Mouse (Mus musculus): ENCODE results near the gene Slc47a1. TPM values are rescaled to one million over a fixed set of nuclear protein-coding genes. Genes with fewer than 3 reads are reported as not detected.

The Slc47a1 gene
- polyA plus RNA-seq, 1 experiment from 2014 or later, result 3.6 TPM

DNA sequence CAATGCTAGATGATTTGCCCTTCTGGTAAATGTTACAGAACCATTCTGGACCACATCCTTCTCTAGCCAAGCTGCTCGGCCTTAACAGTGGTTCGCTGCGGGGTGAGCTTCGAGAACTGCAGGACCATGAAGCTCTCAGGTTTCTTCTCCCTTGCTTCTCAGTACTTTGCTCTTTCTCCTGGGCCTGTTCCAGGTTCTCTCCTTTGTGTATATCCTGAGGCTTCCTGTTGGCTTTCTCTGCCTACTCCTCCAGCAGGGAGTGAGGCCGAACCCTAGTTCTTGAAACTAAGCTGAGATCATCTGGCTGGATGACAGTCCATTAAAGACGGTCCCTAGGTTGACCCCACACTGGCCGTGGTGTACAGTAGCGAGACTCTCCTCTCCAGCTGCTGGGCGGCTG, 21.5 kb downstream of the Slc47a1 start:
- no peaks in the 10 kb centered on the region; the same call in 1 of the 2 replicates for H3K27me3 ChIP-seq (ENCODE audit: control insufficient read depth, insufficient read depth, low read depth, low read length)
- H3K4me1 ChIP-seq (replicated peaks; ENCODE audit: control insufficient read depth, insufficient read depth, low read length), result peaks cover 8% of the 10 kb centered on the region; the same call in 1 of the 2 replicates
- WGBS, result 67% methylated on average over 9 of the region's 9 CpGs
- no peak for ATAC-seq (ENCODE audit: low read depth)
- H3K9me3 ChIP-seq (ENCODE audit: control insufficient read depth, low read length), result no peaks in the 10 kb centered on the region
- no peak overlapping the region for H3K27ac ChIP-seq (ENCODE audit: low read length)
- no peak overlapping the region for H3K9ac ChIP-seq (ENCODE audit: low read length)
- no peaks in the 10 kb centered on the region for H3K36me3 ChIP-seq (ENCODE audit: control insufficient read depth, insufficient read depth, low read length)
- H3K4me3 ChIP-seq (ENCODE audit: low read length), result no peak overlapping the region
- no peak overlapping the region for H3K4me2 ChIP-seq (ENCODE audit: low read depth, low read length)

DNA sequence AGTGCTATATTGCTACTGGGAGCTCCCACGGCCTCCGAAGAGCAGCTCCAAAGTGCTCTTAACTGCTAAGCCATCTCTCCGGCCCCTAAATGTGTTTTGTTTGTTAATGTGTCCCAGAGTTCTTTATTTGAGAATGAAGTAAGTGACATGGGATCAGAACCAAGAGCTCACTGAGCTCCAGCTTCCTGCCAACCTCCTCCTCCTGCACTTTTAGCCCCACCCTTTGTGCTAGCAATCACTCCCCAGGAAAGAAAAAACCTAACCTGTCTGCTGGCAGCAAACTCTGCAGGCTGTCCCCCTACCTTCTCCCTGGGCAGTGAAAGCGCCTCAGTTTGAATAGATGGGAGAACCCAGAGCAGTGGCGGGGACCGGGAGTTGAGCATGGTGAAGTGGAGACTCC, 22.0 kb downstream of the Slc47a1 start:
- no peaks in the 10 kb centered on the region for H3K36me3 ChIP-seq (ENCODE audit: control insufficient read depth, insufficient read depth, low read length)
- H3K9me3 ChIP-seq (ENCODE audit: control insufficient read depth, low read length), result no peaks in the 10 kb centered on the region
- H3K27me3 ChIP-seq (ENCODE audit: control insufficient read depth, insufficient read depth, low read depth, low read length), result no peaks in the 10 kb centered on the region; the same call in 1 of the 2 replicates
- no peak overlapping the region for H3K4me3 ChIP-seq (ENCODE audit: low read length)
- ATAC-seq (ENCODE audit: low read depth), result no peak
- 0 out of 2 replicates have a peak overlapping the region, but pooled peaks have one; percentile 10 for H3K27ac ChIP-seq (ENCODE audit: low read length)
- 50% methylated on average over 6 of the region's 6 CpGs for WGBS
- no peak overlapping the region for H3K9ac ChIP-seq (ENCODE audit: low read length)
- no peak overlapping the region for H3K4me2 ChIP-seq (ENCODE audit: low read depth, low read length)
- H3K4me1 ChIP-seq (replicated peaks; ENCODE audit: control insufficient read depth, insufficient read depth, low read length), result peaks cover 8% of the 10 kb centered on the region; the same call in 1 of the 2 replicates

DNA sequence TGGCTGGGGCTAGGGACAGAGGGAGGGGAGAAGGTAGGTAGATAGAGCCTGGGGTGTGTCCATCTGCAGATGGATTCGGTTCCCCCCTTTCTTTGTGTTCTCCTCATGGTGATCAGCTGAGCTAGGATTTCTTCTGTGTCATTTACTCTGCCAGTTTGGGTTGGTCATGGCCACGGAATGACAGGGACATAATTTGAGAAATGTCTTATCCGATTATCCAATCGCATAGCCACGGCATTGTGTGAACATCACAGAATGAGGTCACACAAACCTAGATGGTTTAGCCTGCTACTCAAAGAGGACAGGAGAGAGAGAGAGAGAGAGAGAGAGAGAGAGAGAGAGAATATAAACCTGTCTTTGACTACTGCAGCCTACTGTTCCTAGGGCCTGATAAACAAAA, 22.8 kb downstream of the Slc47a1 start:
- 80% methylated on average over 5 of the region's 5 CpGs for WGBS
- H3K27ac ChIP-seq (ENCODE audit: low read length), result no peak overlapping the region
- H3K9ac ChIP-seq (ENCODE audit: low read length), result no peak overlapping the region
- H3K36me3 ChIP-seq (ENCODE audit: control insufficient read depth, insufficient read depth, low read length), result no peaks in the 10 kb centered on the region
- H3K27me3 ChIP-seq (ENCODE audit: control insufficient read depth, insufficient read depth, low read depth, low read length), result no peaks in the 10 kb centered on the region; the same call in 1 of the 2 replicates
- no peak overlapping the region for H3K4me2 ChIP-seq (ENCODE audit: low read depth, low read length)
- no peaks in the 10 kb centered on the region for H3K9me3 ChIP-seq (ENCODE audit: control insufficient read depth, low read length)
- peaks cover 8% of the 10 kb centered on the region; the same call in 1 of the 2 replicates for H3K4me1 ChIP-seq (replicated peaks; ENCODE audit: control insufficient read depth, insufficient read depth, low read length)
- ATAC-seq (ENCODE audit: low read depth), result no peak
- no peak overlapping the region for H3K4me3 ChIP-seq (ENCODE audit: low read length)

DNA sequence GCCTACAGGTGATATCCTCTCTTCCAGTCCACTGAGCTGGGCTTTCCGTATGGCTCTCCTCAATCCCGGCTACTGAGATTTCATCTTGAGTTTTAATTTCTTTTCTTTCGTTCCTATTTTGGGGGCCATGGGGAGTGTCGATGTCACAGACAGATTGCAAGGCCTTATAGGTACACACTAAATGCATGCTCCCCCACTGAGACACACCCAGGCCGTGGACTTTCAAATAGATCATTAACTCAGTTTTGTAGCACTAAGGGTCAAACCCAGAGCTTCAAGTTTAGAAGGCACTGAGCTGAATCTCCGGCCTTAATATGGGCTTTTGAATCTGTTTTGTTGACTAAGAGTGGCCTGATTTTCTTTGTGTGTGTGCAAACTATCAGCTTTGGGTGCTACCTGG, 23.8 kb downstream of the Slc47a1 start:
- no peaks in the 10 kb centered on the region for H3K9me3 ChIP-seq (ENCODE audit: control insufficient read depth, low read length)
- H3K4me3 ChIP-seq (ENCODE audit: low read length), result no peak overlapping the region
- no peak overlapping the region for H3K4me2 ChIP-seq (ENCODE audit: low read depth, low read length)
- H3K9ac ChIP-seq (ENCODE audit: low read length), result no peak overlapping the region
- ATAC-seq (ENCODE audit: low read depth), result no peak
- peaks cover 8% of the 10 kb centered on the region; the same call in 1 of the 2 replicates for H3K4me1 ChIP-seq (replicated peaks; ENCODE audit: control insufficient read depth, insufficient read depth, low read length)
- no peaks in the 10 kb centered on the region; the same call in 1 of the 2 replicates for H3K27me3 ChIP-seq (ENCODE audit: control insufficient read depth, insufficient read depth, low read depth, low read length)
- no peaks in the 10 kb centered on the region for H3K36me3 ChIP-seq (ENCODE audit: control insufficient read depth, insufficient read depth, low read length)
- WGBS, result 72% methylated on average over 6 of the region's 6 CpGs
- no peak overlapping the region for H3K27ac ChIP-seq (ENCODE audit: low read length)

DNA sequence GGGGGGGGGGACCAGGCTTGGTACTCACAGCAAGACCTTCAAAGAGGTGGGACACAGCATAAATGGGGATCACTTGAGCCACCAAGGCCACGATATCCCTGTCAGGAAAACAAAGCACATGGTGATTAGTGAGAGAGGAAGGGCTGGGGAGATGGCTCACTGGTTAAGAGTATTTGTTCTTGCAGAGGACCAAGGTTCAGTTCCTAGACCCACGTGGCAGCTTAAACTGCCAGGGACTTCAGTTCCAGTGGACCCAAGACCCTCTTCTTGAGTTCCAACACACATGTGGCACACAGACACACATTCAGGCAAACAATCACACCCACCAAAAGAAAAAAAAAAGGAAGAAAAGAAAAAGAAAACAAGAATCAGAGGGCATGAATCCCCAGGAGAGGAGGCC, 25.1 kb downstream of the Slc47a1 start:
- Histone ChIP-seq H3K9ac (ENCODE audit: low read length) (no peak overlapping the region), H3K9me3 (ENCODE audit: control insufficient read depth, low read length) (no peaks in the 10 kb centered on the region), H3K27me3 (ENCODE audit: control insufficient read depth, insufficient read depth, low read depth, low read length) (peaks cover 4% of the 10 kb centered on the region; the same call in 1 of the 2 replicates), H3K36me3 (ENCODE audit: control insufficient read depth, insufficient read depth, low read length) (no peaks in the 10 kb centered on the region), H3K4me2 (ENCODE audit: low read depth, low read length) (no peak overlapping the region), H3K27ac (ENCODE audit: low read length) (no peak overlapping the region), H3K4me3 (ENCODE audit: low read length) (no peak overlapping the region), H3K4me1 (replicated peaks; ENCODE audit: control insufficient read depth, insufficient read depth, low read length) (peaks cover 8% of the 10 kb centered on the region; the same call in 1 of the 2 replicates)
- no peak for ATAC-seq (ENCODE audit: low read depth)
- 48% methylated on average over 2 of the region's 2 CpGs for WGBS

DNA sequence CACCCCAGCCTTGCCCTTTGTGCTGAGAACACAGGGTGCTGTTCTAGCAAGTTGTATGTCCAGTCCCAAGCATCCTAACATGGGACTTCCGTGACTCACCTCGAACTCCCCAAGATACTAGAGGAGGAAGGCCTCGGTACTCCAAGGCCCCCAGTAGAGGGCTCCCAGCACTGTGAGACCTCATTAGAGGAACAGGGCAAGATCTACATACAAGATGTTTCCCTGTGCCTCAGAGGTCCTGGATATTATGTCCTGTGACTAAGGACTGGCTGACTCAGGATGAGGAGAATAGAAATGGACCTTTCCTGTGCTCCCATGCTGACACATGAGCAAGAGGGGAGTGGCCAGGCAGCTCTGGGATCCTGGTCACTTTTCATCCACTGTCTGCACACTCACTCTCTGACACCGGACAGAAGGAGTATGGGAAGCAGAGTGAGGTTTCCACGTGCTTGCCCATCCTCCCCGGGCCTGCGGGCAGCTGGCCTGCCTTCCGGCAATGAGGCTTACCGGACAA, 25.9 kb downstream of the Slc47a1 start:
- no peaks in the 10 kb centered on the region for H3K9me3 ChIP-seq (ENCODE audit: control insufficient read depth, low read length)
- peaks cover 8% of the 10 kb centered on the region; the same call in 1 of the 2 replicates for H3K27me3 ChIP-seq (ENCODE audit: control insufficient read depth, insufficient read depth, low read depth, low read length)
- no peaks in the 10 kb centered on the region for H3K36me3 ChIP-seq (ENCODE audit: control insufficient read depth, insufficient read depth, low read length)
- H3K9ac ChIP-seq (ENCODE audit: low read length), result no peak overlapping the region
- H3K4me2 ChIP-seq (ENCODE audit: low read depth, low read length), result no peak overlapping the region
- peaks cover 8% of the 10 kb centered on the region; the same call in 1 of the 2 replicates for H3K4me1 ChIP-seq (replicated peaks; ENCODE audit: control insufficient read depth, insufficient read depth, low read length)
- ATAC-seq (ENCODE audit: low read depth), result peak; percentile 64; the same call in 1 of the 2 replicates
- H3K27ac ChIP-seq (ENCODE audit: low read length), result no peak overlapping the region
- WGBS, result 59% methylated on average over 9 of the region's 9 CpGs
- H3K4me3 ChIP-seq (ENCODE audit: low read length), result no peak overlapping the region

DNA sequence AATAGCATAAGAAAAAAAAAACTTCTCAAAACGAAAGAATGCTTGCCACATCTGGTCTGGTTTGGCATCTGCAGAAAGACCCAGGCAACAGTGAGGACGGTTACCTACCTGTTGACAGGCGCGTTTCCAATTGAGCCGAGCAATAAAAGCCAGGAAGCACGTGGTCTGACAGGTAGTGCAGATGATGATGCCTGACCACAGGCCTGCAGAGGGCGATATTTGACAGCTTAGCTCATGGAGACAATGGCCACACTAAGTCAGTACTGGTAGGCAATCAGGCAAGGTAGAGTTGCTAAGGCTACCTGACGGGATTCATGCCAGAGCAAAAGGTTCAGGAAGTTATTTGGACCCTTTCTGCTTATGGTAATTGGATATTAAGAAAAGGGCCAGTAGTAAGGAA, 28.8 kb downstream of the Slc47a1 start:
- Histone ChIP-seq H3K4me3 (ENCODE audit: low read length) (no peak overlapping the region), H3K36me3 (ENCODE audit: control insufficient read depth, insufficient read depth, low read length) (no peaks in the 10 kb centered on the region), H3K4me2 (ENCODE audit: low read depth, low read length) (no peak overlapping the region), H3K4me1 (replicated peaks; ENCODE audit: control insufficient read depth, insufficient read depth, low read length) (no peaks in the 10 kb centered on the region), H3K9ac (ENCODE audit: low read length) (no peak overlapping the region), H3K27me3 (ENCODE audit: control insufficient read depth, insufficient read depth, low read depth, low read length) (peaks cover 13% of the 10 kb centered on the region), H3K9me3 (ENCODE audit: control insufficient read depth, low read length) (no peaks in the 10 kb centered on the region), H3K27ac (ENCODE audit: low read length) (no peak overlapping the region)
- ATAC-seq (ENCODE audit: low read depth), result peak; percentile 70; the same call in 1 of the 2 replicates
- 5% methylated on average over 8 of the region's 8 CpGs for WGBS

DNA sequence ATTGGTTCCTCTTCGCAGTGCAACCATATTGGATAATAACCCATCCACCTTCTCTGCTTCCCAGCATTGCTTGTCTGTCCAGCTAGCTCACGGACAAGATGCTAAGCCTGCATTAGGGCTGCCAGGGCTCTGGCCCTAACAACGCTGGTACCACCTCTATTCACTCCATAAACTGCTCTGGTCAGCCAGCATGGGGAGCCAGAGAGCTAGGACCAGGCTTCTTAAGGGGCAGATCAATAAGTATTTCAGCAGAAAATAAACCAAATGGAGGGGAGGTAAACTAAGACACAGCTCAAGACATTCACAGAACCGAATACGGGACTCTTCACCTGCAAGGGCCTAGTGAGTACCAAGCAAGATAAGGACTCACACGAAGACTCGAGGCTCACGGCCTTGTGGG, 32.0 kb downstream of the Slc47a1 start:
- H3K4me1 ChIP-seq (replicated peaks; ENCODE audit: control insufficient read depth, insufficient read depth, low read length), result no peaks in the 10 kb centered on the region
- H3K4me2 ChIP-seq (ENCODE audit: low read depth, low read length), result no peak overlapping the region
- no peak overlapping the region for H3K27ac ChIP-seq (ENCODE audit: low read length)
- peaks cover 29% of the 10 kb centered on the region for H3K27me3 ChIP-seq (ENCODE audit: control insufficient read depth, insufficient read depth, low read depth, low read length)
- H3K9me3 ChIP-seq (ENCODE audit: control insufficient read depth, low read length), result no peaks in the 10 kb centered on the region
- ATAC-seq (ENCODE audit: low read depth), result no peak
- no peak overlapping the region for H3K9ac ChIP-seq (ENCODE audit: low read length)
- WGBS, result 62% methylated on average over 8 of the region's 8 CpGs
- H3K4me3 ChIP-seq (ENCODE audit: low read length), result no peak overlapping the region
- H3K36me3 ChIP-seq (ENCODE audit: control insufficient read depth, insufficient read depth, low read length), result no peaks in the 10 kb centered on the region

DNA sequence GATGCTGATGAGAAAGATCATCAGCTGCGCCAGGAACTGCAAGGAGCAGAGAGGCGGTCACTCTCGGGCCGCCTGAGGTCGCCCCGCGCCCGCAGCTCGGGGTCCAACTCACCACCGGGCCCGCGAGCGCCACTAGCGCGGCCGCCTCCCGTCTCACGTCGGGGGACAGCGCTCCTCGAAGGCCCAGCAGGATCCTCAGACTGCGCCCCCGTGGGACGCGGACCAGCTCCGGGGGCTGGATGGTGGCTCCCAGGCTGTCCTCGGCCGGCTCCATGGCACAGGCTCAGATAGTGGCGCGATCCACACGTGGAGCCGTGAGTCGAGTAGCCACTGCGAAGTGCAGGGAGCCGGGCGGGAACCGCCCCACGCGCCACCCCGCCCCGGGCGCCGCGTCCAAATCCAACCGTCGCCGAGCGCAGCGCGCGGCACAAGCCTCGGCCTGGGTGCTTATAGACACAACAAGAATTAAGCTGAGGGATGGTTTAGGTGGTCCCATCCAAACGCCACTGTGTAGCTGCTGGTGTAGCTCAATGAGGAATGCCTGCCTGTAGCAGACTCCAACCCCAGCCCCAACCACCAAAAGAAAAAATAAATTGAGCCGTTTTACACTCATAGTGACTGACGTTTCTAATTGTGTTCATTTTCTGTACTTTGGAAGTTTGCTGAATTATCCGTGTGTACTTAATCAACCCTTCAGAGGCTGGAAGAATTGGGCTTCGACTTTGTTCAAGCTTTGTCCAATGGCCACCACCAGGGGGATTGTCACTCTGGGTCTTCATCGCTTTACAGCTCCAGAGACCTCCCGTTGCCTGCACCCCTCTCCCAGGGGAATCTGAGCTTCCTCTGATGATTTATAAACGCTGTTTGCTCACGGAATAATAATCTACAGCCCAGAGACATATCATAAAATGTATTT, 35.4 kb downstream of the Slc47a1 start, which contains the start of gene Slc47a2:
Gene Slc47a2, minus strand, starts transcription at position 356 of the 916 bp plus-strand sequence.
- H3K27ac ChIP-seq (ENCODE audit: low read length), result no peak within 1 kb of the TSS
- no peaks in the 10 kb centered on the region for H3K4me1 ChIP-seq (replicated peaks; ENCODE audit: control insufficient read depth, insufficient read depth, low read length)
- ATAC-seq (ENCODE audit: low read depth), result peak; percentile 64; the same call in 1 of the 2 replicates
- peak within 1 kb of the TSS; percentile 27; the same call in 1 of the 2 replicates for H3K9ac ChIP-seq (ENCODE audit: low read length)
- H3K4me2 ChIP-seq (ENCODE audit: low read depth, low read length), result peak within 1 kb of the TSS; percentile 61
- H3K9me3 ChIP-seq (ENCODE audit: control insufficient read depth, low read length), result no peaks in the 10 kb centered on the region
- peak within 1 kb of the TSS; percentile 36 for H3K4me3 ChIP-seq (ENCODE audit: low read length)
- 2% methylated on average over 60 of the region's 61 CpGs for WGBS
- peaks cover 23% of the 10 kb centered on the region for H3K27me3 ChIP-seq (ENCODE audit: control insufficient read depth, insufficient read depth, low read depth, low read length)
- no peaks in the 10 kb centered on the region for H3K36me3 ChIP-seq (ENCODE audit: control insufficient read depth, insufficient read depth, low read length)

Measured in lung, embryonic 16.5 days (tissue).